Mouse (Mus musculus) duodenum, adult 2 months (tissue): ENCODE measurements around the gene Gm6902. TPM values are rescaled to one million over a fixed set of nuclear protein-coding genes. Genes with fewer than 3 reads are reported as not detected.

Experiments used
- polyA plus RNA-seq: library from polyadenylated mRNA; depleted of rRNA; stranded (reverse); fragments of >200 nt; gene quantifications from 2 replicates; pipeline ENCODE4 v1.2.3, GENCODE M21; 2012; ENCODE audit warnings: low replicate concordance; rRNA removed

Gm6902 gene
- not detected in 2 replicates for polyA plus RNA-seq

DNA sequence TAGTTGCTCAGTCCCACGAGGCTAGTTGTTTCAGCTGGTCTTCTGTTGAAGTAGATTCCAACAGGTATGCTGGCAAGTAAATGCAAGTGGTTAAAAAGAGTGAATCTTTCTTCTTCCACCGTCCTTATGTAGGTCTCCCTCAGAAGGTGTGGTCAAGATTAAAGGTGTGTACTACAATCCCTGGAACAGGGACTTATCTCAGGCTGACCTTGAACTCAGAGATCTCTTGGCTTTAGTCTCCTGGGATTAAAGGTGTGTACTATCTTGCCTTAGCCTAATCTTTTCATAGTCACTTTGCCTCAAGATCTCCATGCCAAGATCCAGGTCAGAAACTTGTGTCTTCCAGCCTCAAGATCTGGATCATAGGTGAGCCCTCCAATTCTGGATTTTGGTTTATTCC lies at the start of gene Gm6902:
Gene Gm6902 (minus strand): TSS at position 101 of the 400 bp plus-strand sequence.

DNA sequence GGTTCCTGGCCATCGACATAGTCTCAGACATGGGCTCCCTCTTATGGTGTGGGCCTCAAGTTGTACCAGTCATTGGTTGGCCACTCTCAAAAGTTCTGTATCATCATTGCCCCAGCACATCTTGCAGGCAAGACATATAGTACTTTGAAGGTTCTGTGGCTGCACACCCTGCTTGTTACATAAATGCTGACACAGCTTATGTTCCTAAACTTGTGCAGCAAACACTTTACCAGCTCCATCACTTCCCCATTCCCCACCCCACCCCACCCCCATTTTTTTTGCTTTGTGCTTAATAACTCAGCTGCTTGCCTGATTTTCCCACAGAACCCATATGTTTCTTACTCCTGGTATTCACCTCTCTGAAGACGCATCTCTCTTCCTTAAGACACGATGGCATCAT lies 22.2 kb upstream of the Gm6902 start, which contains the start of gene Nlrp4e:
Gene Nlrp4e (plus strand): TSS at position 301 of the 400 bp plus-strand sequence.

GRCm38 (mm10) chr7:23251582-23251981 lies 27.1 kb downstream of the Gm6902 start, which contains the start of gene Vmn1r166:
Vmn1r166 (minus strand) TSS chr7:23251682.

Other genes starting within 250 kb of the Gm6902 start
- not detected in 2 replicates for gene Vmn1r163, start 223.4 kb downstream of the Gm6902 start, polyA plus RNA-seq
- gene Gm8720, start 211.4 kb downstream of the Gm6902 start, polyA plus RNA-seq = not detected in 2 replicates
- gene Gm10662, start 134.4 kb downstream of the Gm6902 start, polyA plus RNA-seq = not detected in 2 replicates
- not detected in 2 replicates for gene Vmn1r165, start 61.6 kb downstream of the Gm6902 start, polyA plus RNA-seq
- not detected in 2 replicates for gene Vmn1r166, start 27.2 kb downstream of the Gm6902 start, polyA plus RNA-seq
- not detected in 2 replicates for gene Nlrp4e, start 22.3 kb upstream of the Gm6902 start, polyA plus RNA-seq
- not detected in 2 replicates for gene Nlrp5, start 107.0 kb upstream of the Gm6902 start, polyA plus RNA-seq
- not detected in 2 replicates for gene Vmn1r167, start 228.3 kb upstream of the Gm6902 start, polyA plus RNA-seq